Comparison of ENCODE assay signal across 10 mouse cellular contexts in the genomic region with DNA sequence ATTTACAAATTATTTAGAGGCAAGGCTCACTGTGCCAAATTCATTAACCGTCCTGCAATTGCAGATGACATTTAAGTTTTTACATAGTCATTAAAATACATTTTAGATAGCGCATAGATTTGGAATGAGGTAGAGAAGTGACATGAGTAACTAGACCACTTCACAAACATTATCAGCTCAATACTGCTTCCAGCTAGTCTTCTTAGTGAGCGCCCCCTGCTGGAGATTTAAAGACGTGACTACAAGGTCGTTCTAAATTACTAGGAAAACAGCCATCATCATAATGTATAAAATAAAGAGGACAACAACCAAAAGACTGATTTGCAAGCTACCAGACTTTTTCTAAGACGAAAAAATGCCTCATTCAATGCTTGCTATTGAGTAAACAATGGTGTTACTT. TPM values are rescaled to one million over a fixed set of nuclear protein-coding genes. Genes with fewer than 3 reads are reported as not detected.
DNase-seq lines count a peak whose midpoint lies in the region; ATAC-seq and TF ChIP-seq lines count a peak whose summit lies in the region.
"Had no signal": no experiment of that assay in that cellular context is flagged by ENCODE, and none has a peak within 500 bp of the region (broad histone marks: within the 10 kb centered on the region; RNA-seq: fewer than 3 reads in every experiment).

No protein-coding gene starts in this region.

- H3K27me3 ChIP-seq in lung, embryonic 14.5 days (ENCODE audit: insufficient read depth, low read length): no peaks in the 10 kb centered on the region
- H3K27me3 ChIP-seq in limb, embryonic 10.5 days (ENCODE audit: low read depth, poor library complexity, severe bottlenecking): no peaks in the 10 kb centered on the region

- TF ChIP-seq POLR2A in lung, adult 2 months (IDR thresholded peaks at IDR 0.05; ENCODE audit: borderline replicate concordance, extremely low read depth, low read depth, low read length): no peak
- TF ChIP-seq POLR2A in brain, embryonic 14.5 days (IDR thresholded peaks at IDR 0.05; ENCODE audit: borderline replicate concordance, extremely low read depth, insufficient read depth, insufficient read length, poor library complexity, severe bottlenecking): no peak

- H3K27ac ChIP-seq in lung, embryonic 14.5 days (ENCODE audit: low read depth): no peak overlapping the region
- H3K27ac ChIP-seq in limb, embryonic 10.5 days: no peak overlapping the region

- DNase-seq in cerebellum, adult 11 months: peak; percentile 8
- peak; percentile 85 for DNase-seq in lung, embryonic 14.5 days
- no peak for DNase-seq in lung, adult 2 months
- DNase-seq in brain, embryonic 14.5 days (ENCODE audit: low read depth): peak; percentile 83
- DNase-seq in gastrocnemius, postnatal 10 days: peak; percentile 54
- DNase-seq in limb, embryonic 10.5 days (ENCODE audit: low spot score): peak; percentile 61
- DNase-seq in skeletal muscle tissue, adult 2 months (ENCODE audit: low read depth, low spot score): peak; percentile 25

- no peak overlapping the region for H3K9ac ChIP-seq in lung, embryonic 14.5 days

- no peak for ATAC-seq in cerebellum, adult (ENCODE audit: insufficient number of reproducible peaks, low FRiP score, low TSS enrichment)
- ATAC-seq in lung, embryonic 14.5 days (ENCODE audit: insufficient read depth): no peak

- no peaks in the 10 kb centered on the region for H3K36me3 ChIP-seq in lung, embryonic 14.5 days (ENCODE audit: insufficient read depth)
- no peaks in the 10 kb centered on the region for H3K36me3 ChIP-seq in limb, embryonic 10.5 days

- peak; percentile 68 for TF ChIP-seq CTCF in lung, embryonic 14.5 days (IDR thresholded peaks at IDR 0.05; ENCODE audit: low read depth)
- TF ChIP-seq CTCF in lung, adult 2 months (IDR thresholded peaks at IDR 0.05; ENCODE audit: insufficient read depth, low read length): no peak
- peak; percentile 57; the same call in 1 of the 2 replicates for TF ChIP-seq CTCF in brain, embryonic 14.5 days (IDR thresholded peaks at IDR 0.05; ENCODE audit: borderline replicate concordance, extremely low read depth, insufficient read depth, insufficient read length)

- WGBS in lung, embryonic 14.5 days: 17% methylated on average over 6 of the region's 6 CpGs
- WGBS in lung, adult 2 months: 17% methylated on average over 6 of the region's 6 CpGs
- WGBS in limb, embryonic 10.5 days: 20% methylated on average over 6 of the region's 6 CpGs

- H3K9me3 ChIP-seq in lung, embryonic 14.5 days (ENCODE audit: low read depth, low read length): no peaks in the 10 kb centered on the region
- no peaks in the 10 kb centered on the region for H3K9me3 ChIP-seq in limb, embryonic 10.5 days (replicated peaks)

- no peak overlapping the region for H3K4me3 ChIP-seq in lung, embryonic 14.5 days (ENCODE audit: low read depth, low read length)
- H3K4me3 ChIP-seq in lung, adult 2 months (replicated peaks; ENCODE audit: extremely low read depth, low read depth, low read length): no peak overlapping the region
- H3K4me3 ChIP-seq in limb, embryonic 10.5 days: no peak overlapping the region

- no peak overlapping the region for H3K4me2 ChIP-seq in lung, embryonic 14.5 days

- no peaks in the 10 kb centered on the region for H3K4me1 ChIP-seq in lung, embryonic 14.5 days (ENCODE audit: insufficient read depth)
- no peaks in the 10 kb centered on the region for H3K4me1 ChIP-seq in lung, adult 2 months (ENCODE audit: control insufficient read depth, insufficient read depth, low read length)
- no peaks in the 10 kb centered on the region for H3K4me1 ChIP-seq in limb, embryonic 10.5 days

RNA-seq across cellular contexts. Expression of gene Xirp2, which starts 32.0 kb away (rescaled TPM):
- polyA plus RNA-seq in lung, embryonic 14.5 days (2014; fragmentation: Nextera tagmentation; extraction: Ambion mirVana): not detected in 2 replicates
- polyA plus RNA-seq in lung, adult 2 months (2012; rRNA removed): 0.06 and 1.6 TPM in 2 replicates
- not detected in 2 replicates for polyA plus RNA-seq in brain, embryonic 14.5 days (2012; rRNA removed)
- 100 to 1,000 TPM; 286 to 322 TPM for total RNA-seq in gastrocnemius, postnatal 10 days (2021)
- not detected in 2 replicates for polyA plus RNA-seq in limb, embryonic 10.5 days (2016; fragmentation: Nextera tagmentation; extraction: Ambion mirVana)
- polyA plus RNA-seq: C2C12 had no signal

RNA-seq across cellular contexts. Expression of gene Gm26727, which starts 44.8 kb away (rescaled TPM):
- polyA plus RNA-seq in lung, embryonic 14.5 days (2014; fragmentation: Nextera tagmentation; extraction: Ambion mirVana): not detected in 2 replicates
- not detected in 2 replicates for polyA plus RNA-seq in lung, adult 2 months (2012; rRNA removed)
- polyA plus RNA-seq in brain, embryonic 14.5 days (2012; rRNA removed): not detected in 2 replicates
- total RNA-seq in gastrocnemius, postnatal 10 days (2021): not detected
- not detected in 2 replicates for polyA plus RNA-seq in limb, embryonic 10.5 days (2016; fragmentation: Nextera tagmentation; extraction: Ambion mirVana)
- total RNA-seq: gastrocnemius, postnatal 36 days had no signal
- polyA plus RNA-seq: C2C12 had no signal
